Mouse (Mus musculus) erythroblast, embryonic 14.5 days (primary cell): ENCODE data around the gene Olfr1095. TPM values are rescaled to one million over a fixed set of nuclear protein-coding genes. Genes with fewer than 3 reads are reported as not detected.

ENCODE experiments used
- H3K27me3 ChIP-seq: 2 replicates; pipeline ENCODE4 v1.6.1; 2012; ENCODE audit warnings: inconsistent platforms; ENCODE audit not compliant: control insufficient read depth
- H3K36me3 ChIP-seq: 2 replicates; pipeline ENCODE4 v1.6.1; 2012; ENCODE audit warnings: mild to moderate bottlenecking, inconsistent platforms; ENCODE audit not compliant: control insufficient read depth
- H3K4me1 ChIP-seq: 2 replicates; pipeline ENCODE4 v1.6.1; 2012; ENCODE audit warnings: inconsistent platforms; ENCODE audit not compliant: control insufficient read depth
- H3K4me3 ChIP-seq: replicated peaks from 2 replicates; pipeline ENCODE3; 2012; ENCODE audit warnings: moderate library complexity, mild to moderate bottlenecking, inconsistent platforms
- H3K9me3 ChIP-seq: 2 replicates; pipeline ENCODE4 v1.6.1; 2012; ENCODE audit warnings: low read length, inconsistent platforms, mixed read lengths; ENCODE audit not compliant: control insufficient read depth
- GATA1 ChIP-seq: IDR thresholded peaks from 2 replicates; pipeline ENCODE4 v1.6.1; 2012; ENCODE audit warnings: low read length, inconsistent platforms, mixed read lengths
- TAL1 ChIP-seq: IDR thresholded peaks from 3 replicates; pipeline ENCODE4 v1.6.1; 2012; ENCODE audit warnings: low read length, inconsistent platforms, mixed read lengths
- polyA plus RNA-seq: library from polyadenylated mRNA; stranded (reverse); fragments of >175 nt; gene quantifications from 2 replicates; pipeline ENCODE4 v1.2.3, GENCODE M21; 2012

The Olfr1095 gene
- polyA plus RNA-seq: not detected in 2 replicates

GRCm38 (mm10) chr2:86851596-86851995 lies at the start of gene Olfr1095:
Gene Olfr1095, minus strand, starts transcription at chr2:86851696.
- Histone ChIP-seq H3K4me3 (no peak within 1 kb of the TSS), H3K9me3 (no peaks in the 10 kb centered on the region), H3K36me3 (no peaks in the 10 kb centered on the region), H3K4me1 (no peaks in the 10 kb centered on the region), H3K27me3 (no peaks in the 10 kb centered on the region)
- TF ChIP-seq TAL1 (no peak), GATA1 (no peak)

GRCm38 (mm10) chr2:86892116-86892515 lies 40.6 kb upstream of the Olfr1095 start, which contains the start of gene Olfr1097:
Gene Olfr1097, minus strand, starts transcription at chr2:86892216.
- Histone ChIP-seq H3K27me3 (no peaks in the 10 kb centered on the region), H3K36me3 (no peaks in the 10 kb centered on the region), H3K9me3 (no peaks in the 10 kb centered on the region), H3K4me1 (no peaks in the 10 kb centered on the region), H3K4me3 (no peak within 1 kb of the TSS)
- TF ChIP-seq GATA1 (no peak), TAL1 (no peak)

GRCm38 (mm10) chr2:86874702-86875101 lies 23.2 kb upstream of the Olfr1095 start, which contains the start of gene Gm13723:
Gene Gm13723, minus strand, starts transcription at chr2:86874802.
- H3K4me1 ChIP-seq: no peaks in the 10 kb centered on the region
- no peaks in the 10 kb centered on the region for H3K9me3 ChIP-seq
- no peak within 1 kb of the TSS for H3K4me3 ChIP-seq
- H3K27me3 ChIP-seq: no peaks in the 10 kb centered on the region
- H3K36me3 ChIP-seq: no peaks in the 10 kb centered on the region
- TF ChIP-seq GATA1 (no peak), TAL1 (no peak)

GRCm38 (mm10) chr2:86824363-86824762 lies 27.1 kb downstream of the Olfr1095 start, which contains the start of gene Olfr1094:
Gene Olfr1094, plus strand, starts transcription at chr2:86824663.
- no peaks in the 10 kb centered on the region; the same call in 1 of the 2 replicates for H3K9me3 ChIP-seq
- H3K27me3 ChIP-seq: no peaks in the 10 kb centered on the region
- no peaks in the 10 kb centered on the region for H3K4me1 ChIP-seq
- no peak within 1 kb of the TSS for H3K4me3 ChIP-seq
- H3K36me3 ChIP-seq: no peaks in the 10 kb centered on the region
- no peak for TF ChIP-seq GATA1
- no peak for TF ChIP-seq TAL1

GRCm38 (mm10) chr2:86809918-86810317 lies 41.6 kb downstream of the Olfr1095 start, which contains the start of gene Olfr141:
Gene Olfr141, minus strand, starts transcription at chr2:86810018.
- TF ChIP-seq TAL1: no peak
- TF ChIP-seq GATA1: no peak
- no peaks in the 10 kb centered on the region for H3K27me3 ChIP-seq

More at GRCm38 (mm10) chr2:86809918-86810317, 41.6 kb downstream of the Olfr1095 start, which contains the start of gene Olfr141:
- Histone ChIP-seq H3K36me3 (no peaks in the 10 kb centered on the region), H3K4me1 (no peaks in the 10 kb centered on the region), H3K4me3 (no peak within 1 kb of the TSS), H3K9me3 (no peaks in the 10 kb centered on the region)

Other genes with a start within 250 kb of the Olfr1095 start
- not detected in 2 replicates for gene Olfr1084, start 212.0 kb downstream of the Olfr1095 start, polyA plus RNA-seq
- not detected in 2 replicates for gene Olfr1085, start 189.7 kb downstream of the Olfr1095 start, polyA plus RNA-seq
- not detected in 2 replicates for gene Olfr1086, start 171.6 kb downstream of the Olfr1095 start, polyA plus RNA-seq
- not detected in 2 replicates for gene Olfr1087, start 153.3 kb downstream of the Olfr1095 start, polyA plus RNA-seq
- gene Olfr1089, start 118.0 kb downstream of the Olfr1095 start, polyA plus RNA-seq: not detected in 2 replicates
- not detected in 2 replicates for gene Olfr1090, start 92.7 kb downstream of the Olfr1095 start, polyA plus RNA-seq
- not detected in 2 replicates for gene Olfr1093, start 69.2 kb downstream of the Olfr1095 start, polyA plus RNA-seq
- not detected in 2 replicates for gene Olfr141, start 41.7 kb downstream of the Olfr1095 start, polyA plus RNA-seq
- 0.03 TPM in 1 of 2 replicates, not detected in the other for gene Olfr1094, start 27.0 kb downstream of the Olfr1095 start, polyA plus RNA-seq
- gene Gm13723, start 23.1 kb upstream of the Olfr1095 start, polyA plus RNA-seq: not detected in 2 replicates
- gene Olfr1097, start 40.5 kb upstream of the Olfr1095 start, polyA plus RNA-seq: not detected in 2 replicates
- gene Olfr1098, start 72.8 kb upstream of the Olfr1095 start, polyA plus RNA-seq: not detected in 2 replicates
- 0.01 TPM in 1 of 2 replicates, not detected in the other for gene Olfr1099, start 109.0 kb upstream of the Olfr1095 start, polyA plus RNA-seq
- not detected in 2 replicates for gene Olfr1100, start 128.3 kb upstream of the Olfr1095 start, polyA plus RNA-seq
- not detected in 2 replicates for gene Olfr1101, start 139.5 kb upstream of the Olfr1095 start, polyA plus RNA-seq
- not detected in 2 replicates for gene Olfr1102, start 146.7 kb upstream of the Olfr1095 start, polyA plus RNA-seq
- not detected in 2 replicates for gene Olfr1104, start 175.4 kb upstream of the Olfr1095 start, polyA plus RNA-seq
- not detected in 2 replicates for gene Olfr1105, start 184.8 kb upstream of the Olfr1095 start, polyA plus RNA-seq
- gene Olfr1106, start 200.6 kb upstream of the Olfr1095 start, polyA plus RNA-seq: not detected in 2 replicates
- not detected in 2 replicates for gene Olfr1107, start 224.1 kb upstream of the Olfr1095 start, polyA plus RNA-seq
- not detected in 2 replicates for gene Olfr1109, start 244.3 kb upstream of the Olfr1095 start, polyA plus RNA-seq